Mouse (Mus musculus): ENCODE data around the gene Gm20219.
A peak's percentile ranks its signal among the peaks of the same experiment; 100 is the strongest.

Gm20219 gene

DNA sequence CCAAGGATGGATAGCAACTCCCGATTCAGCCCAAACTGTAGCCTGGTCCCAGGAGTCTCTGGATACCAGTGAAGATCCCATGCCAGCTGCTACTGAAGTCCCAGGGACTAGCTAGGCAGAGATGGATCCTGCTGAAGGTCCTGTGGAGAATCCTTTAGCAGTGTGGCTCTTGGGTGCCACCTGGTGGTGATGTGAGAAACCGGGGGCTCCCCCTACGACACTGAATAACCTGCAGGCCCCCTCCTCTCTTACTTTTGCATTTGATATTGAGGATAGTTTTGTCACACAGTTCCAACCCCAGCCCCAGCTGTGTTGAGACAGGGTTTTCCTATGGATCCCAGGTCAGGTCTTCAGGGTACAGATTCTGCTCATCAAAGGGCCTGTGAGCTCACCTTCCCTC, 4.3 kb upstream of the Gm20219 start:
- DNase-seq (ENCODE audit: extremely low read depth, insufficient read length, low spot score) = no peak

GRCm38 (mm10) chr17:56552781-56553363, 1.3 kb downstream of the Gm20219 start:
- DNase-seq (ENCODE audit: extremely low read depth, insufficient read length, low spot score) = peak; percentile 61

DNA sequence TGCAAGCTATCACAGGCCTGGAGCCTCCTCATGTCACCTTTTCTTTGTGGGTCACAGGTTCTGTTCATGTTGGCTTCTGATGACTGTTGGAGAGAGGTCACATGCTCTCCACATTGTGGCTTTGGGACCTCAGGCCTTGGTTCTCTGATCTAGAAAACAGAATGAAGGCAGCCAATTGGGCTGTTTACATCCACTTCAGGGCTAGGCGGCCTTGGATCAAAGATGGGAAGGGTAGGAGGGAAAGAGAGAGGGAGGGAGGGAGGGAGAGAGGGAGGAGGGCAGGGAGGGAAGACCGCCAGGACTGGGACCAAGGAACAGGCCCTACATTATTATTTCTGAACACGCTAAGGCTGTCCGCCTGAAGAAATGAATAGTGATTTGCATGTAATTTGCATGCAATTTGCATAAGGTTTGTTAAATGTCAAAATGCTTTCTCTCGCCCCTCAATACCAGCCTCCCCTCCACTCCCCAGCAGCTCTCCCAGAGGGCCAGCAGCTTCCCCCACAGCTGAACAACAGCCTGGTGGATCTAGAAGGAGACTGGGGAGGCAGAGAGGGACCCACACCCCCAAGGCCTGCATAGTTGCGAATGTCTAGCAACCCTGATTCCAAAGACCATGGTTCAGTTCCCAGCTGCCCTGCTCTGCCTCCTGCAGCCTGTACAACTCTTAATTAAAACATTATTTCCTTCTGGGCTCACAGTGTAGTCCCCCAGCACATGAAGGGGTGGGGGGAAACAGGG, 2.2 kb downstream of the Gm20219 start:
- DNase-seq (ENCODE audit: extremely low read depth, insufficient read length, low spot score) = no peak

GRCm38 (mm10) chr17:56550784-56551475, 3.3 kb downstream of the Gm20219 start:
- DNase-seq (ENCODE audit: extremely low read depth, insufficient read length, low spot score) = no peak

DNA sequence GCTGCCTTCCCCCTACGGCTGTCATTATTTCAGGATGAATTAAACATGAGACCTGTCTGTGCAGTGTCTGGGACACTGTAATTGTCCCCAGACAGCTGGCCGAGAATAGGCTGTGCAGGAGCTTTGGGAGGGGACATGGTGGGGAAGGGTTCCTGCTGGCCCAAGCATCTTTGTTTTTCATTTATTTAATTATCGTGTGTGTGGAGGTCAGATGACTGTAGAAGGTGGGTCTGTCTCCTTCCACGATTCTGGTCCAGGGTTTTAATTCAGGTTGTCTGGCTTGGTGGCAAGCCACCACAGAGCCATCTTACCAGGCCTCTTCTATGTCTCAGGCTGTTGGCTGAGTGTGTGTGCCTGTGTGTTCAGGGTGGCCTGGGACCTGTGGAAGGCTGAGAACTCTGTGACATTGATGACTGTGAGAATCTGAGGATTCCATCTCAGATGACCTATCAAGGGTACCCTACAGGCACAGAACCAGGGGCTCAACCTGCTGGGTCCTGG, 5.5 kb downstream of the Gm20219 start:
- no peak for DNase-seq (ENCODE audit: extremely low read depth, insufficient read length, low spot score)

- no peak for DNase-seq (ENCODE audit: extremely low read depth, insufficient read length, low spot score)
Measured at GRCm38 (mm10) chr17:56547846-56548604, 6.2 kb downstream of the Gm20219 start.

- no peak for DNase-seq (ENCODE audit: extremely low read depth, insufficient read length, low spot score)
Measured at GRCm38 (mm10) chr17:56547116-56547845, 6.9 kb downstream of the Gm20219 start.

GRCm38 (mm10) chr17:56546576-56546975, 7.6 kb downstream of the Gm20219 start:
- DNase-seq (ENCODE audit: extremely low read depth, insufficient read length, low spot score) = no peak

DNA sequence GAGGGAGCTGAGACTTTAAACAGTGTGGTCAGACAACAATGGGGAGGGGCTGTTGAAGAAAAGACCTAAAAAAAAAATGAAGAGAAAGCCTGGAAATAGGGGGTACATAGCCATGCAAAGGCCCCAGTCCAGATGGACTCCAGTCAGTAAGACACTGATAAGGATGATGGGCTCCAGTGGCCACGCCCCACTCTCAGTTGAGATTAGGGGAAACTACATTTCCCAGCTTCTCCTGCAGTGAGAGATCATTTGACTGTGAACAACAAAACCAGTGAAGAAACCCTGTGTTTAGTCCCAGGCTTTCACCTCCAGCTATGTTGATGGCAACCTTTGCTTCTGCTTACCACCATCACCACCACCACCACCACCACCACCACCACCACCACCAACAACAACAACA, 8.2 kb downstream of the Gm20219 start:
- DNase-seq (ENCODE audit: extremely low read depth, insufficient read length, low spot score) = no peak

DNA sequence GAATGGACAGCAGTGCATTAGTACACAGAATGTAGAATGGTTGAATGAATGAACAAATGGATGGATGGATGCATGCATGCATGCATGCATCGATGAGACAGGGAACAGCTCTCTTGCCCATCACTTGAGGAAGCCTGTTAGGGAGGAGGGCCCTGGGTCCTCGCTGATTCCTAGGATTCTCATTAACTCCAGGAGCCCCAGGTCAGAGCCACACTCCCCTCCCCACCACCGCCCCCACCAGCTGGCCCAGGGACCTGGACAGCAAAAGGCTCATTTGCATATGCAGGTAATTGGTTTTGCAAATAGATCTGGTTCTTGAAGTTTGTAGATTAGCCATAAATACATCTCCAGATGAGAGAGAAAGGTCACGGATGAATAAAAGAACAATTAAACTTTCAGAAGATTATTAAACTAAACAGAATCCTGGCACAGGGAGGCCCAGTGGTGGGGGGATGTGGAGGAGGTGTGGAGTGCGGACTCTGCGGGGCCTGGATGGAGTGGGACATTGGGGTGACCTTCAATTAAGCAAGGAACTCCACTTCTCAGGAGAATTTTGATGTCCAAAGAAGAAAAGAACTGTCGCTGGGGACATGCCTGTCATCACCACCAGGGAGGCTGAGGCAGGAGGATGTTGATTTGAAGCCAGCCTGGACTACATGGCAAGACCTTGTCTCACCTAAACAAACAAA, 9.3 kb downstream of the Gm20219 start:
- no peak for DNase-seq (ENCODE audit: extremely low read depth, insufficient read length, low spot score)

GRCm38 (mm10) chr17:56543684-56544224, 10.4 kb downstream of the Gm20219 start:
- DNase-seq (ENCODE audit: extremely low read depth, insufficient read length, low spot score) = no peak

DNA sequence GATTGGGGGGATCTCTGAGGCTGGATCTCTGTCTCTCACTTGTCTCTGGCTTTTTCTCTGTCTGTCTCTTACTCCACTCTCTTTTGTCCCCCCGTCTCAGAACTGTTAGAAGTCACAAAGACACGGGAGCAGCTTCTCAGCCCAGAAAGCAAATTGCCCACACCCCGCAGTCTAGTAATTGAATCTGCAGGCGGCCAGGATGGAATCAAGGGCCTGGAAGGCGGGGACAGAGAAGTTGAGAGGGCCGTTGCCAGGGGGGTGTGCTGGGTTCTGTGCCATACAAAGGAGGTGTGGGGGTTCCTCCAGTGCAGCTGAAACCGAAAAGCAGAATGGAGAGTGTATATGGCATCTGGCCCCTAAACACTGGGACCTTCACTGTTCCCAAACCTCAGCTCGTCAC, 11.5 kb downstream of the Gm20219 start:
- no peak for DNase-seq (ENCODE audit: extremely low read depth, insufficient read length, low spot score)

- DNase-seq (ENCODE audit: extremely low read depth, insufficient read length, low spot score) = no peak
Measured at GRCm38 (mm10) chr17:56540562-56540975, 13.6 kb downstream of the Gm20219 start.

DNA sequence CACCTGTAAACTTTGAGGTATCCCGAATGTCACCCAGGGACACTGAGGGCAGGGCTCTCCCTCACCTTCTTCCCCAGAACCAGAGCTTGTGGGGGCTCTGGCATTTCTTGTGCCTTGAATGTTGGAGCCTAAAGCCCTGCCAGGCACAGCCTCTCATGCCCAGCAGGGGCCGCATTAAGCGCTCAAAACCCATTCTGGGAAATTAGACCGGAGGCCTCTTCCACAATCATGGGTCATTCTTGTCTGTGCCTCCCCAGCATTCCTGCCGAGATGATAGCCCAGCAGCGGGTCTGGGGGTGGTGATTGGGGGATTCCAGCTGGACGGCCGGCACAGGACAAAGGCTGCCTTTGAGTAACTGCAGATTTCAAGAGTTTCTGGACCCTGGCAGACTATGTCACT, 16.3 kb downstream of the Gm20219 start:
- DNase-seq (ENCODE audit: extremely low read depth, insufficient read length, low spot score) = no peak

DNA sequence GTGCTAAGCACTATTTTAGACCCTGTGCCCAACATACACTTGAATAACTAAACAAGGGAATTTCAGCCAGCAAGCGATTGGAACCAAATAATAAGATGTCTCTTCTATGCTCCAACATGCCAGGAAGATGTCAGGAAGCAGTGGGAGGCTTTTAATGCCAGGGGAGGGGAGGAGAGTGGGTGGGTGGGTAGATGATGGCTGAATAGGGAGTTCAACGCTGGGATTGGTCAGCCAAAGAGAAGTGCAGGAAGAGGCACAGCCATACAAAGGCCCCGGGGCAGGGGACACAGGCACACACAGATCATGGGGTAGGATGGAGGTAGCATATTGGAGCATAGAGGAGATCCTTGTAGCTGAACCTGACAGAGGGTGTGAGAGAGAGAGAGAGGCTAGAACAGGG, 17.3 kb downstream of the Gm20219 start:
- DNase-seq (ENCODE audit: extremely low read depth, insufficient read length, low spot score) = no peak

DNA sequence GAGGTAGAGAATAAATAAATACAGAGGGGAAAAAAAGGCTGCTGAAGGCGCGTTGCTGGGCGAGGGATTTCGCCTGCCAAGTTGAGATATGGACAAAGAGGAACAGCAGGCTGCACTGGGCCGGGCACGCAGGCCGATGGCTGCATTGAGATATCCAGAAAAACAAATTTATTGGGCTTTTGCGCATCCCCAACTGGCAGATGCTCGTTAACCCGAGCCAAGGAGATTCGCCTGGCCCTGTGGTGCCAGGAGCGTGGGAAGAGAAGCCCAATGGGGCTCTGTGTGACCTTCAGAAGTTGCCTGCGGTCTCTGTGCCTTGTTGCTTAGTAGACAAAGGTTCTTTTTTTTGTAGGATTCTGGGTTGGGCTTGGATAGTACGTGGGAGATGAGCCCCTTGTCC, 18.0 kb downstream of the Gm20219 start:
- DNase-seq (ENCODE audit: extremely low read depth, insufficient read length, low spot score) = no peak

DNA sequence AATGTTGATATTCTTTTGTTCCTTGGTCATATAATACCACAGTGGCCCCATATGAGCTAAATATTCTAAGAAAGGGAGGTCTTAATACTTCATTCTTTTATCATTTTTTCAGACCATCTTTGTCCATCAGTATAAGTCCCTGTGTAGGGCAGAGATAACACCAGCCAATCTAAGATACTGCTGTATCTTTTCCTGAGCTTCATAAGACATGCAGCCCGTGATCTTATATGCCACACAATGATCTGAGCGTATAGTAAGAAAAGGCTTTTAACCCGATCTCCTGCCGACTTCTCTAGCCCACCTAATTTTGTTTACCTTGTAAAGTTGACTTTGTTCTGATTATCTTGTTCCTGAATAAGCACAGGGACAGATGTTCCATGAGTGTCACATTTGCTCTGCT, 29.2 kb downstream of the Gm20219 start:
- no peak for DNase-seq (ENCODE audit: extremely low read depth, insufficient read length, low spot score)

DNA sequence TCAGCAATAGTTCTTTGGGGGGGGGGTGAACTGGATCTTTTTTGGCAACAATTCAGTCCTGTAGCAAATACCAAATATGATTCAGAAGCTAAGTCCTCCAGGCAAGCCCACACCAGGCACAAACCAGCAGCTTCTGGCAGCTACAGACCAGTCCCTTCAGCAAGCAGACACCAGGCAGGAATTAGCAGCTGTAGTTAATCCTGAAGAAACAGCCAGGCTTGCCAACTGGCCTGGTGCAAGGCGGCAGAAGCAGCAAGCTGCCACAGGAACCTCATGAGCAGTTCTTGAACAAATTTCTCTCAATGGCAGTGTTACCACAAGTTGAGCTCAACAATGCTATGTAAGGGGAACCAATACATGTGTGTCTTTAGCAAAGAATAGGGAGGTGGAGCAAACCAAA, 31.4 kb downstream of the Gm20219 start:
- DNase-seq (ENCODE audit: extremely low read depth, insufficient read length, low spot score) = no peak

DNA sequence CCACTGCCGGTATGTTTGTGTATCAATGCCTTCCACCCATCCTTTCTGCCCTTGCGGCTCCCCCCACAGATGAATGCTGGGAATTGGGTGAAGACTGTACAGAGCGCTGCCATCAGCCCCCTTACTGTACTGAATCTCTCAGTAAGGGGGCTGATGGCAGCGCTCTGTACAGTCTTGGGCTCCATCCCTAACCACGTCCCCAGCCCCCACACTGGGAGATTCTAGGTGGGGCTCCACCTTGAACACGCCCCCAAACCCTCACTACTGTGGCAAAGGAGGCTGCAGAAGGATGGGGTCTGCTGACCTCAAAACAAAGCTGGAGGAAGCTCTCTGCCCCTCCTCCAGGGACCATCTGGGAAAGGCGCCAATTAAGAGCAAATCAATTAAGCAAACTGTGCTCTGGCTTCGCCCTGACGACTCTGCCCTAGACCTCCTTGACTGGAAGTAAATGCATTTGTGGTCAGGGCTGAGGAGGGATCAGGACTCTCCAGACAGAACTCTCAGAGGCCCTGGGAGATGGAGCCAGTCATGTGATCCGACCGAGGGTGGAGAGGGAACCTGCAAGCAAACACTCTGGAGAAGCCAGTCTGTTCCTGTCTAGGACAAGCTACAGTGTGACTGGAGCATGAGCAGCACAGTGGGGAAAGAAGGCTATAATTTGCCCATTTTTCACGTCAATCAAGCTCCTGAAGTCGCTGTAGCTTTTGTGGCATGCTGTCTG, 38.3 kb downstream of the Gm20219 start:
- DNase-seq (ENCODE audit: extremely low read depth, insufficient read length, low spot score) = no peak

Data from 3134 (cell line).